Mouse (Mus musculus): ENCODE data around the gene Ano1. TPM values are rescaled to one million over a fixed set of nuclear protein-coding genes. Genes with fewer than 3 reads are reported as not detected.

The Ano1 gene
- total RNA-seq, 1 experiment = 9.1 TPM

DNA sequence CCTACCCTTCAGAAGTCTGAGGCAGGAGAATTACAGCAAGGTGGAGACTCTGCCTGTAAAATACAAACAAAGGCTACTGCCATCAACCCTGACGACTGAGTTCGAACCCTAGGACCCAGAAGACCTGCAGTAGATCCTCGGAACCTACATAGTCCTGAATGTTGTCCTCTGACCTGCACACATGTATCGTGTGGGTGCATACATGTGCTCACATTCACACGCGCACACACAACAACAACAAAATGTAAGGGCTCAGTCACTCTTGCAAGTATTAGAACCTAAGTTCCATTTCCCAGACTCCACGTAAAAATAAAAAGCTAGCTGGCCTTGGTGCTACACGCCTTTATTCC, 197.7 kb downstream of the Ano1 start:
- H3K9me3 ChIP-seq (ENCODE audit: control insufficient read depth, insufficient read depth, low read depth, low read length) = no peaks in the 10 kb centered on the region
- H3K9ac ChIP-seq (ENCODE audit: insufficient read depth, low read depth, low read length, poor library complexity, severe bottlenecking) = peak overlapping the region; percentile 64
- peaks cover 11% of the 10 kb centered on the region; the same call in 1 of the 2 replicates for H3K36me3 ChIP-seq (ENCODE audit: control insufficient read depth, insufficient read depth, low read length, poor library complexity, severe bottlenecking)
- H3K4me1 ChIP-seq (ENCODE audit: control insufficient read depth in 2 of 2, insufficient read depth in 2 of 2, low read length in 2 of 2, poor library complexity in 1 of 2) = peaks cover 2 to 5% of the 10 kb centered on the region in 2 experiments; a peak in 3 of 4 replicates
- in situ Hi-C loops (cut with MboI; ENCODE audit: low sequenced_read_pairs in 2 of 2, unreplicated experiment in 2 of 2) = no loop called here
- peak overlapping the region; percentile 92 to 95 for H3K4me3 ChIP-seq (ENCODE audit: insufficient read depth in 1 of 2, low read depth in 1 of 2, low read length in 2 of 2, poor library complexity in 1 of 2, severe bottlenecking in 1 of 2)
- no peak for TF ChIP-seq ZNF384 (IDR thresholded peaks at IDR 0.05; ENCODE audit: low read depth, low read length)
- no peak for TF ChIP-seq ZC3H11A (IDR thresholded peaks at IDR 0.05; ENCODE audit: borderline replicate concordance, low read depth, low read length)
- TF ChIP-seq MAFK (IDR thresholded peaks at IDR 0.05; ENCODE audit: insufficient read depth, low read depth, low read length) = no peak
- TF ChIP-seq HCFC1 (IDR thresholded peaks at IDR 0.05; ENCODE audit: borderline replicate concordance, insufficient read depth, low read length) = no peak
- no peak for TF ChIP-seq CHD2 (IDR thresholded peaks at IDR 0.05; ENCODE audit: low read depth, low read length)
- no peak overlapping the region for H3K27ac ChIP-seq (ENCODE audit: insufficient read depth, low read depth, low read length, poor library complexity, severe bottlenecking)
- DNase-seq (ENCODE audit: low read depth, low spot score) = no peak

DNA sequence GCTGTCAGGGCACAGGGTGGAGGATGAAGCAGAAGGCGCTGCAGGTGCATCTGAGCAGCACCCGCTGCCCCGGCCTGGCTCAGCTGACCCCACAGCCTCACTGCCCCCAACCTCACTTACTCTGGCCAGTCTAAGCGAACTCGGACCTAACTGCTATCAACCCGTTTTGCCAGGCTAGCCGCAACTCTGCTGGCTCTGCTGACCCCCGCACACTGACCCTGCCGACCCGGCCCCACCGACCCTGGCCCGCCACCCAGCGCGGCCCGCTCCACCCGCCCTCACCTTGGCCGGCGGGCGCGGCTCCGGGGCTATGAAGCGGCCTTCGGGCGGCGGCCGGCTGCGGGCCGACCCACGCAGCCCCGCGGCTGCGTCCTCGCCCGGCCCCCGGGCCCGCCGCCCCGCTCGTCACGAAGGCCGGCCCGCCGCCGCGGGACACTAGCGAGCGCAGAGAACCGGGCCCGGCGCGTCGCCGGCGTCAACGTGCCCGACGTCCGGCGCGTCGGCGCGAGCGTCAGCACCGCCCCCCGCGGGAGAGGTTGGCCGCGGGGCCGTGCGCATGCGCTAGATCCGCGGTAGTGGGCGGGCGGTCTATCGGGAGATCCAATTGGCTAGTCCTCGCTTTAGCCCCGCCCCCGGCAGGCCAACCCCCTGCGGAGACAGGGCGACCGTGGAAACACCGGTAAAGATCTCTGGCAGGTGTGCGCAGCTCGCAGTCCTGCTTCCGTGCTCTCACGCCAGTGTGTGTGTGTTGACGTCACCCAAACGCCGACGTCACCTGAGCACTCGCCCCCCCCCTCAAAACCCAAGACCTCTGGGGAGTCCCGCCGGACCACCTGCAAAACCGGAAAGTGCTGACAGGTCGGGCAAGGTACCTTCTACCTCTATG, 198.3 kb downstream of the Ano1 start, which contains the start of gene Ppfia1:
Gene Ppfia1, minus strand, starts transcription at position 493 of the 886 bp plus-strand sequence.
- in situ Hi-C loops (cut with MboI; ENCODE audit: low sequenced_read_pairs in 2 of 2, unreplicated experiment in 2 of 2) = no loop called here
- Histone ChIP-seq H3K9me3 (ENCODE audit: control insufficient read depth, insufficient read depth, low read depth, low read length) (no peaks in the 10 kb centered on the region), H3K4me1 (ENCODE audit: control insufficient read depth in 2 of 2, insufficient read depth in 2 of 2, low read length in 2 of 2, poor library complexity in 1 of 2) (peaks cover 2 to 5% of the 10 kb centered on the region in 2 experiments; a peak in 3 of 4 replicates), H3K27ac (ENCODE audit: insufficient read depth, low read depth, low read length, poor library complexity, severe bottlenecking) (no peak within 1 kb of the TSS), H3K9ac (ENCODE audit: insufficient read depth, low read depth, low read length, poor library complexity, severe bottlenecking) (peak within 1 kb of the TSS; percentile 92), H3K4me3 (ENCODE audit: insufficient read depth in 1 of 2, low read depth in 1 of 2, low read length in 2 of 2, poor library complexity in 1 of 2, severe bottlenecking in 1 of 2) (peak within 1 kb of the TSS; percentile 92 to 97), H3K36me3 (ENCODE audit: control insufficient read depth, insufficient read depth, low read length, poor library complexity, severe bottlenecking) (peaks cover 11% of the 10 kb centered on the region; the same call in 1 of the 2 replicates)
- peak; percentile 89 for DNase-seq (ENCODE audit: low read depth, low spot score)
- no peak for TF ChIP-seq CHD2 (IDR thresholded peaks at IDR 0.05; ENCODE audit: low read depth, low read length)
- no peak for TF ChIP-seq MAFK (IDR thresholded peaks at IDR 0.05; ENCODE audit: insufficient read depth, low read depth, low read length)
- TF ChIP-seq ZC3H11A (IDR thresholded peaks at IDR 0.05; ENCODE audit: borderline replicate concordance, low read depth, low read length) = no peak
- no peak for TF ChIP-seq HCFC1 (IDR thresholded peaks at IDR 0.05; ENCODE audit: borderline replicate concordance, insufficient read depth, low read length)
- no peak for TF ChIP-seq ZNF384 (IDR thresholded peaks at IDR 0.05; ENCODE audit: low read depth, low read length)

DNA sequence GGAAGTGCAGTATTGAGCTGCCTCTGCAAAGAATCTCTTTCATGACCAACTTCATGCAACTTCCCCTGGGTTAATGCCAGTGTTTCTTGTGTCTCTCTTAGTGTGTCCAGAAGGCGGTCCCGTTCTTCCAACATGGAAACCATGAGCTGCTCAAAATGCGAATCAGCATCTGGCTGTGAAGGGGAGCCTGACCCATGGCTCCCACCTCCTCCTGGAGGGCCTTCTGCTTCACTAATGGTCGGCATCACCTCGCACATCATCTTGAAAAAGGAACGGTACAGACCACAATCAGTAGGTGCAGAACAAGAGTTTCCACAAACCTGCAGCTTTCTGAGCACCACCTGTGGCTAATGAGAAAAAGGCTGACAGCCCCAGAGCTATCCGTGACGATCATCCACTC, 199.5 kb downstream of the Ano1 start:
- Histone ChIP-seq H3K36me3 (ENCODE audit: control insufficient read depth, insufficient read depth, low read length, poor library complexity, severe bottlenecking) (peaks cover 11% of the 10 kb centered on the region), H3K4me1 (ENCODE audit: control insufficient read depth in 2 of 2, insufficient read depth in 2 of 2, low read length in 2 of 2, poor library complexity in 1 of 2) (peaks cover 2 to 5% of the 10 kb centered on the region in 2 experiments; a peak in 3 of 4 replicates), H3K4me3 (ENCODE audit: insufficient read depth in 1 of 2, low read depth in 1 of 2, low read length in 2 of 2, poor library complexity in 1 of 2, severe bottlenecking in 1 of 2) (no peak overlapping the region), H3K9me3 (ENCODE audit: control insufficient read depth, insufficient read depth, low read depth, low read length) (no peaks in the 10 kb centered on the region), H3K9ac (ENCODE audit: insufficient read depth, low read depth, low read length, poor library complexity, severe bottlenecking) (0 out of 2 replicates have a peak overlapping the region, but pooled peaks have one; percentile 92), H3K27ac (ENCODE audit: insufficient read depth, low read depth, low read length, poor library complexity, severe bottlenecking) (no peak overlapping the region)
- TF ChIP-seq ZC3H11A (IDR thresholded peaks at IDR 0.05; ENCODE audit: borderline replicate concordance, low read depth, low read length) (no peak), MAFK (IDR thresholded peaks at IDR 0.05; ENCODE audit: insufficient read depth, low read depth, low read length) (no peak), ZNF384 (IDR thresholded peaks at IDR 0.05; ENCODE audit: low read depth, low read length) (no peak), CHD2 (IDR thresholded peaks at IDR 0.05; ENCODE audit: low read depth, low read length) (no peak), HCFC1 (IDR thresholded peaks at IDR 0.05; ENCODE audit: borderline replicate concordance, insufficient read depth, low read length) (no peak)
- in situ Hi-C loops (cut with MboI; ENCODE audit: low sequenced_read_pairs in 2 of 2, unreplicated experiment in 2 of 2) = no loop called here
- no peak for DNase-seq (ENCODE audit: low read depth, low spot score)

DNA sequence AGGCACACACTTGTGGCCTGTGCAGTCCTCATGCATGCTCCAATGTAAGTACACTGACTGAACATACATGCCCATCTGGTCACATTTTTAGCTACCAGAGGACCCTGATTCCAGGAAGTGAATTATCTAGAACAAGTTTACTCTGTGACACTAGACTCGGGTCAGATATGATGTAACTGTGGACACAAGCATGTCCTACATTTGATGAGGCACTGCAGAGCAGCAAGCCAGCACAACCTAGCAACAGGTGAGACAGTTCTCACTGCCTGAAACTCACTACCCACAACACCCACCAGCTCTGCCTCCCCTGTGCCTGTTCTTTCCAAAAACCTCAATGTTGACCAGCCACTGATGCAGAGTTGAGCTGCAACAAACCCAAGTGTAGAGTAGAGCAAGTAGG, 201.0 kb downstream of the Ano1 start:
- in situ Hi-C loops (cut with MboI; ENCODE audit: low sequenced_read_pairs in 2 of 2, unreplicated experiment in 2 of 2) = no loop called here
- Histone ChIP-seq H3K4me3 (ENCODE audit: insufficient read depth in 1 of 2, low read depth in 1 of 2, low read length in 2 of 2, poor library complexity in 1 of 2, severe bottlenecking in 1 of 2) (no peak overlapping the region), H3K9ac (ENCODE audit: insufficient read depth, low read depth, low read length, poor library complexity, severe bottlenecking) (no peak overlapping the region), H3K27ac (ENCODE audit: insufficient read depth, low read depth, low read length, poor library complexity, severe bottlenecking) (no peak overlapping the region), H3K9me3 (ENCODE audit: control insufficient read depth, insufficient read depth, low read depth, low read length) (no peaks in the 10 kb centered on the region), H3K36me3 (ENCODE audit: control insufficient read depth, insufficient read depth, low read length, poor library complexity, severe bottlenecking) (peaks cover 11% of the 10 kb centered on the region), H3K4me1 (ENCODE audit: control insufficient read depth in 2 of 2, insufficient read depth in 2 of 2, low read length in 2 of 2, poor library complexity in 1 of 2) (peaks cover 2 to 5% of the 10 kb centered on the region in 2 experiments; a peak in 3 of 4 replicates)
- TF ChIP-seq MAFK (IDR thresholded peaks at IDR 0.05; ENCODE audit: insufficient read depth, low read depth, low read length) = no peak
- no peak for TF ChIP-seq CHD2 (IDR thresholded peaks at IDR 0.05; ENCODE audit: low read depth, low read length)
- TF ChIP-seq ZNF384 (IDR thresholded peaks at IDR 0.05; ENCODE audit: low read depth, low read length) = no peak
- TF ChIP-seq HCFC1 (IDR thresholded peaks at IDR 0.05; ENCODE audit: borderline replicate concordance, insufficient read depth, low read length) = no peak
- TF ChIP-seq ZC3H11A (IDR thresholded peaks at IDR 0.05; ENCODE audit: borderline replicate concordance, low read depth, low read length) = no peak
- no peak for DNase-seq (ENCODE audit: low read depth, low spot score)
